Mouse (Mus musculus) kidney, adult 2 months (tissue): ENCODE measurements around the gene Pwwp2a. TPM values are rescaled to one million over a fixed set of nuclear protein-coding genes. Genes with fewer than 3 reads are reported as not detected.

Experiments
- DNase-seq: peaks from one replicate; pipeline ENCODE4 v3.0.0; 2021
- H3K27ac ChIP-seq: fragments of 200-500 bp; 2 replicates; pipeline ENCODE4 v1.5.1; 2012; ENCODE audit warnings: low read depth, low read length, control low read depth, inconsistent platforms; ENCODE audit not compliant: insufficient read depth
- H3K27me3 ChIP-seq: fragments of 200-500 bp; replicated peaks from 2 replicates; pipeline ENCODE4 v1.6.1; 2012; ENCODE audit warnings: mild to moderate bottlenecking, moderate library complexity, low read length, inconsistent platforms; ENCODE audit not compliant: control insufficient read depth, insufficient read depth
- H3K36me3 ChIP-seq: fragments of 200-500 bp; 2 replicates; pipeline ENCODE4 v1.6.1; 2012; ENCODE audit warnings: mild to moderate bottlenecking, moderate library complexity, low read length, inconsistent platforms; ENCODE audit not compliant: control insufficient read depth, insufficient read depth
- H3K4me1 ChIP-seq: fragments of 200-500 bp; 2 replicates; pipeline ENCODE4 v1.6.1; 2011; ENCODE audit warnings: low read length; ENCODE audit not compliant: control insufficient read depth, insufficient read depth
- H3K4me3 ChIP-seq: fragments of 200-500 bp; 2 replicates; pipeline ENCODE4 v1.5.1; 2011; ENCODE audit warnings: mild to moderate bottlenecking, low read depth, low read length, control low read depth; ENCODE audit not compliant: insufficient read depth
- CTCF ChIP-seq: fragments of 200-500 bp; conservative IDR thresholded peaks from 2 replicates; pipeline ENCODE4 v1.5.1; 2011; ENCODE audit warnings: low read depth, mild to moderate bottlenecking, control low read depth, low read length, moderate library complexity, mixed read lengths; ENCODE audit not compliant: insufficient read depth, insufficient read length
- POLR2A ChIP-seq: fragments of 200-500 bp; IDR thresholded peaks from one replicate; pipeline ENCODE4 v1.6.1; 2011; ENCODE audit warnings: low read depth, low read length, control low read depth
- WGBS: fragments of 180-500 bp; shearing (Covaris S2); methylation state at CpG from one replicate; pipeline ENCODE4 v1.1.7; 2018; 5-methylcytosine and 5-hydroxymethylcytosine counted together
- polyA plus RNA-seq: library from polyadenylated mRNA; depleted of rRNA; stranded (reverse); fragments of >200 nt; gene quantifications from 2 replicates; pipeline ENCODE4 v1.2.3, GENCODE M21; 2012

Gene Pwwp2a
- polyA plus RNA-seq, 1 experiment = 10.8 TPM

DNA sequence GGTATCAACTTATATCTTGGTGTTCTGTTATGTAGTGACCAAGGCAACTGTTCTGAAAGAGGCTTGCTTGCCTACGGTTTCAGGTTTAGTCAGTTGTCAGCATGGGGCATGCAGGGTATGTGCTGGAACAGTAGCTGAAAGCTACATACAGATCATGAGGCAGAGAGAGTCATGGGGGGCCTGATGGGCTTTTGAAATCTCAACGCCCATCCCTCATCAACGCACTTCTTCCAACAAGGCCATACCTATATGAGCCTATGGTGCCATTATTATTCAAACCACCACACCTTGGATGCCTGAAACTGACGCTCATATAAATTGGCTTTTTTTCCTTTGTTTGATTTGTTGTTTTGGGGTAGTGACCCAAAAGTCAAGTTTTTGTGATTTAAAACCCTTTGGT is 14.8 kb downstream of the Pwwp2a start:
- Histone ChIP-seq H3K27me3 (no peaks in the 10 kb centered on the region), H3K36me3 (no peaks in the 10 kb centered on the region), H3K27ac (no peak overlapping the region), H3K4me1 (peaks cover 7% of the 10 kb centered on the region; the same call in 1 of the 2 replicates), H3K4me3 (no peak overlapping the region)
- 91% methylated on average over 4 of the region's 4 CpGs for WGBS
- TF ChIP-seq POLR2A = no peak
- no peak for TF ChIP-seq CTCF
- DNase-seq = no peak

DNA sequence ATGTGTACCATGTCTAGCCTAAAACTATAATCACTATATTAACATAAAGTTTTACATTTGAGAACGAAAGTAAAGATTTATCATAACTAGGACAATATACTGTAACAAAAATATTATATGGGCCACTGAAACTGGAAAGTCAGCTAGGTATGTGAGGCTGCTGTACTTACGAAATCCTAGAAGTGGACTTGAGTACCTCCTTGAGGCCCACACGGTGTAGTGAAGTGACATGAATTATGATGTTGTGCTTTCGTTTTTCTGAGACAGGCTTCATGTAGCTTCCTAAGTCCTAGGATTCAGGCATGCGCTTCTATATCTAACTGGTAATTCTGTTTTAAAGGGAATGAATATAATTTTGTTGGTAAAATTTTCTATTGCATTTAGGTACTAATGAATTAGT is 16.8 kb downstream of the Pwwp2a start:
- 44% methylated on average over 5 of the region's 5 CpGs for WGBS
- no peak overlapping the region for H3K4me3 ChIP-seq
- no peaks in the 10 kb centered on the region for H3K36me3 ChIP-seq
- peaks cover 7% of the 10 kb centered on the region; the same call in 1 of the 2 replicates for H3K4me1 ChIP-seq
- H3K27me3 ChIP-seq = no peaks in the 10 kb centered on the region
- peak; percentile 12 for DNase-seq
- H3K27ac ChIP-seq = no peak overlapping the region
- TF ChIP-seq POLR2A = no peak
- TF ChIP-seq CTCF = no peak

DNA sequence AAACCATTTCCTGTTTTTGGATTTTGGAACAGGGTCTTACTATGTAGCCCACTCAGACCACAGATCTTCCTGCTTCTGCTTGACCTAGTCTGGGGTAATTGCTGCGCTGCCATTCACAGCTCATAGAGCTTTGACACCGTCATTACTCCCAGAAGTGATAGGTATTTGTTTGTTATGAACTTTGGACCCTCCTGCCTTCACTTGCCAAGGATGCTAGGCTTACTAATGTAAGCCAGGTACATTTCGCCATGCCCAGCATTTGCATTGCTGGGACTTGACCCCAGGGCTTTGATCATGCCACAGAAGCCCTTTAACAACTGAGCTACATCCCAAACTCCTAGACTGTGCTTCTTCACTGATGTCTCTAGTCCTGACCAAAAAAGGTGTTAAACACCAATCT is 18.5 kb downstream of the Pwwp2a start:
- Histone ChIP-seq H3K4me3 (no peak overlapping the region), H3K27ac (no peak overlapping the region), H3K4me1 (peaks cover 7% of the 10 kb centered on the region; the same call in 1 of the 2 replicates), H3K27me3 (no peaks in the 10 kb centered on the region), H3K36me3 (peaks cover 7% of the 10 kb centered on the region)
- TF ChIP-seq CTCF (no peak), POLR2A (no peak)
- WGBS = 56% methylated on average over 3 of the region's 3 CpGs
- DNase-seq = peak; percentile 35

DNA sequence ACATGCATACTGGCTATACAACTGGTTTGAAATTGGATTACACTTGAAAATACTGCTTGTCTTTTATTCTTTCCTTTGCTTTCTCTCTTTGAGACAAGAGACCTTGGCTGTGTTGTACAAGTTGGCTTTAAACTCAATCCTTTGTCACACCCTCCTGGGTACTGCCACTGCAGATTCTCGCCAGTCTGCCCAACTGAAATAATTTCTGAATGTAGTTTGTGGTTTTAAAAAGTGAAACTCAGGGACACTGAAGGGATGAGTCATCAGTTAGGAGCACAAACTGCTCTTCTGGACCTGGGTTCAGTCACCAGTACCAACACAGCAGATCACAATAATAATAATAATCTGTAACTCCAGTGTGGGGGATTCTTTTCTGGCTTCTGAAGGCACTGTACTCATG is 21.8 kb downstream of the Pwwp2a start:
- no peak for TF ChIP-seq POLR2A
- no peak for TF ChIP-seq CTCF
- Histone ChIP-seq H3K4me3 (no peak overlapping the region), H3K27me3 (no peaks in the 10 kb centered on the region), H3K36me3 (peaks cover 7% of the 10 kb centered on the region), H3K4me1 (peaks cover 7% of the 10 kb centered on the region; the same call in 1 of the 2 replicates), H3K27ac (no peak overlapping the region)
- DNase-seq = no peak
- 69% methylated on average over 1 of the region's 1 CpGs for WGBS

DNA sequence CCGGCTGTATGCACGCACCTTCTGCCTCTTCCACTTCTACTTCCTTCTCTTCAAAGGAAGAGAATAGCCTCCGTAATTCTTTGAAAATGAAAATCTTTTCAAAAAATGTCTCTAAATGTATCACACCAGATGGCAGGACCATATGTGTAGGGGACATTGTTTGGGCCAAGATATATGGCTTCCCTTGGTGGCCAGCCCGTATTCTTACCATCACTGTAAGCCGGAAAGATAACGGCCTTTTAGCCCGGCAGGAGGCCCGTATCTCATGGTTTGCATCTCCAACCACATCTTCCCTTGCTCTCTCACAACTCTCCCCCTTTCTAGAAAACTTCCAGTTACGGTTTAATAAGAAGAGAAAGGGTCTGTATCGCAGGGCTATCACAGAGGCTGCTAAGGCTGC is 24.0 kb downstream of the Pwwp2a start:
- no peak for TF ChIP-seq POLR2A
- TF ChIP-seq CTCF = no peak
- WGBS = 94% methylated on average over 10 of the region's 10 CpGs
- no peak for DNase-seq

DNA sequence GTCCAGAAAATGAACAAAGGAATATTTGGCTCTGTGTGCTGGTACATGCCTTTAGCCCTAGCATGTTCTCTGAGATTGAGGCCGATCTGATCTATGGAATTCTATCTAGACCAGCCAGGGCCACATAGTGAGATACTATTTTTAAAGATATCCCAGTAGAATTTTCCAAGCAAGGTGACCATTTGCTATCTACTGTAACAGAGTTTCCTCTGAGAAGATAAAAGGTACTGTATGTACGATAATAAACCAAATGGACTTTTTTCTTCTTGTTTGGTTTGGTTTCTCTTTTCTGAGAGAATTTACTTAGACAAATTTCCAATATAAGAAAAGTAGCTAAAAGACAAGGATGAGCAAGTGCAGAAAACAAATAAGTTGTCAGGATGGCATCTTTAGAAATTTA is 26.6 kb downstream of the Pwwp2a start:
- no peak overlapping the region for H3K4me3 ChIP-seq
- no peak overlapping the region for H3K27ac ChIP-seq
- no peaks in the 10 kb centered on the region for H3K27me3 ChIP-seq
- WGBS = 87% methylated on average over 2 of the region's 2 CpGs
- no peak for TF ChIP-seq POLR2A
- TF ChIP-seq CTCF = no peak
- no peak for DNase-seq
- H3K36me3 ChIP-seq = peaks cover 7% of the 10 kb centered on the region
- no peaks in the 10 kb centered on the region for H3K4me1 ChIP-seq

More for the DNA sequence above, 24.0 kb downstream of the Pwwp2a start:
- H3K36me3 ChIP-seq = peaks cover 7% of the 10 kb centered on the region
- H3K4me3 ChIP-seq = no peak overlapping the region
- no peak overlapping the region for H3K27ac ChIP-seq
- H3K4me1 ChIP-seq = no peaks in the 10 kb centered on the region
- no peaks in the 10 kb centered on the region for H3K27me3 ChIP-seq

DNA sequence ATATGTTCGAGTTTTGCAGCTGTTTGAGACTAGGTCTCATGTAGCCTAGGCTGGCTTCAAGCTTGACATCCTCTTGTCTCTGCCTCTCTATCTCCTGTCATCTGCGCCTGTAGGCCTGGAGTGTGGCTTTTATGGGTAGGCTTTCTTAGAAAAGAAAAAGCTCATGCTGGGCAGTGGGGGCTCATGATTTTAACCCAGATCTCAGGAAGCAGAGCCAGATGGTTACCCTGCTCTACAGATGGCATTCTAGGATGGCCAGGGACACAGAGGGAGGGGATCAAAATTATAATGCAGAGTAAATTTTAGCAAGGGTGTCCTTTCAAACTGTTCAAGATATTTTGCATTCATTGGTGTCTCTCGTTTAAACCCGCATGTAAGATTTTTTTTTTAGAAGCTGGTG is 30.4 kb downstream of the Pwwp2a start:
- Histone ChIP-seq H3K36me3 (no peaks in the 10 kb centered on the region), H3K4me1 (no peaks in the 10 kb centered on the region), H3K27ac (no peak overlapping the region), H3K27me3 (no peaks in the 10 kb centered on the region), H3K4me3 (no peak overlapping the region)
- no peak for DNase-seq
- TF ChIP-seq CTCF (no peak), POLR2A (no peak)
- WGBS = 92% methylated on average over 4 of the region's 4 CpGs

DNA sequence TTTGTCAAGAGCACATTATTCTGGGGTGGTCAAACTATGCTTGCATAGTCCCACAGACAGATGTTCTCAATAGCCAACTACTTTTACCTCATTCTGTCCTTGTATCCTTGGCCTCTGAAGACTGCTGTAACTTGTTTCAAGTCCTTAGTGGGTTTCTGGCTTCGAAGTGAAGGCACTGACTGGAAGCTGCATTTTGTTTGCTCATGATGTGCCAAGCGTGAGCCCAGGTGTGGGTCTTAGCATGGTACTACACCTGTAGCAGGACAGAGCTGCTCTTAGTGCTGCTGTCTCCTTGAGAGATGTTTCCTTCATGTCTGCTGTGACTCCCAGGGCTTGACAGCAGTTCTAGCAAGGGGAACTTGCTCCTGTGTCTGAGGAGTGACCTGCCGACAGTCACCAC is 41.6 kb downstream of the Pwwp2a start:
- no peak for DNase-seq
- H3K36me3 ChIP-seq = peaks cover 2% of the 10 kb centered on the region
- no peak overlapping the region for H3K27ac ChIP-seq
- WGBS = 96% methylated on average over 3 of the region's 3 CpGs
- TF ChIP-seq CTCF (no peak), POLR2A (no peak)
- H3K27me3 ChIP-seq = no peaks in the 10 kb centered on the region
- H3K4me1 ChIP-seq = no peaks in the 10 kb centered on the region
- no peak overlapping the region for H3K4me3 ChIP-seq
